Mouse (Mus musculus) neural tube, embryonic 15.5 days (tissue): ENCODE measurements at regions not wholly inside any gene's neighbourhood (a gene's known extent, or its start where the extent isn't known, plus 50 kb on each side); places are given as distances from the start of the nearest gene placed in this dataset.

Experiments
- ATAC-seq: fragments of 200-750 bp; cut with Nextera tagmentation; 2 replicates; pipeline ENCODE4 v1.8.0; 2017; ENCODE audit warnings: mild to moderate bottlenecking, moderate TSS enrichment, moderate library complexity; ENCODE audit not compliant: low FRiP score
- H3K27ac ChIP-seq: fragments of 300-500 bp; sonication (generic); replicated peaks from 2 replicates; pipeline ENCODE4 v1.5.1; 2015; ENCODE audit warnings: mild to moderate bottlenecking, inconsistent platforms
- H3K27me3 ChIP-seq: fragments of 300-500 bp; sonication (generic); replicated peaks from 2 replicates; pipeline ENCODE4 v1.6.1; 2015; ENCODE audit warnings: inconsistent platforms
- H3K36me3 ChIP-seq: fragments of 300-500 bp; sonication (generic); 2 replicates; pipeline ENCODE4 v1.6.1; 2015; ENCODE audit warnings: inconsistent platforms
- H3K4me1 ChIP-seq: fragments of 300-500 bp; sonication (generic); 2 replicates; pipeline ENCODE4 v1.6.1; 2015; ENCODE audit warnings: inconsistent platforms
- H3K4me2 ChIP-seq: fragments of 300-500 bp; sonication (generic); 2 replicates; pipeline ENCODE4 v1.6.1; 2015; ENCODE audit warnings: inconsistent platforms, mild to moderate bottlenecking, moderate library complexity
- H3K4me3 ChIP-seq: fragments of 300-500 bp; sonication (generic); replicated peaks from 2 replicates; pipeline ENCODE4 v1.5.1; 2015; ENCODE audit warnings: mild to moderate bottlenecking, inconsistent platforms
- H3K9ac ChIP-seq: fragments of 300-500 bp; sonication (generic); replicated peaks from 2 replicates; pipeline ENCODE4 v1.6.1; 2015; ENCODE audit warnings: mild to moderate bottlenecking, inconsistent platforms
- H3K9me3 ChIP-seq: fragments of 300-500 bp; sonication (generic); replicated peaks from 2 replicates; pipeline ENCODE4 v1.6.1; 2016; ENCODE audit warnings: inconsistent platforms
- WGBS: fragments of 180-500 bp; shearing (Covaris S2); methylation state at CpG from one replicate; pipeline ENCODE4 v1.1.7; 2015; ENCODE audit warnings: mixed read lengths; 5-methylcytosine and 5-hydroxymethylcytosine counted together

DNA sequence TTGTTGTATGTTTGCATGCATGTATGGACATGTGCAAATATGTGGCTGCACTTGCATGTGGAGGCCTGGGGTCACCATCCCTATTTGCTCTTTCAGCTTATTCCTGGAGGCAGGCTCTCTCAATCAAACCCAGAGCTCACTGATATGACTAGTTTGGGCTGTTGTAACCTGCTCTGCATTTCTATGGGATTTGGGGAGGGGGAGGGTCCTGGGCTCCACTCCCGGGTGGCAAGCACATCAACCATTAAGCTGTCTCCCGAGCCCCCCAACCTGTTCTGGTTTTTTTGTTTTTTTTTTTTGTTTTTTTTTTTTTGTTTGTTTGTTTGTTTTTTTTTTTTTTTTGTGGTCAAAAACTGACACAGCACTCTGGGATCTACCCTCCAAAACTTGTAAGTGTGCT lies 386.5 kb downstream of the Med13l start:
- no peak overlapping the region for H3K4me2 ChIP-seq
- no peak overlapping the region for H3K9ac ChIP-seq
- H3K36me3 ChIP-seq: no peaks in the 10 kb centered on the region
- 28% methylated on average over 2 of the region's 2 CpGs for WGBS
- no peak for ATAC-seq
- H3K4me3 ChIP-seq: no peak overlapping the region
- no peak overlapping the region for H3K27ac ChIP-seq
- H3K9me3 ChIP-seq: no peaks in the 10 kb centered on the region
- peaks cover 5% of the 10 kb centered on the region; the same call in 1 of the 2 replicates for H3K27me3 ChIP-seq
- H3K4me1 ChIP-seq: peaks cover 20% of the 10 kb centered on the region

DNA sequence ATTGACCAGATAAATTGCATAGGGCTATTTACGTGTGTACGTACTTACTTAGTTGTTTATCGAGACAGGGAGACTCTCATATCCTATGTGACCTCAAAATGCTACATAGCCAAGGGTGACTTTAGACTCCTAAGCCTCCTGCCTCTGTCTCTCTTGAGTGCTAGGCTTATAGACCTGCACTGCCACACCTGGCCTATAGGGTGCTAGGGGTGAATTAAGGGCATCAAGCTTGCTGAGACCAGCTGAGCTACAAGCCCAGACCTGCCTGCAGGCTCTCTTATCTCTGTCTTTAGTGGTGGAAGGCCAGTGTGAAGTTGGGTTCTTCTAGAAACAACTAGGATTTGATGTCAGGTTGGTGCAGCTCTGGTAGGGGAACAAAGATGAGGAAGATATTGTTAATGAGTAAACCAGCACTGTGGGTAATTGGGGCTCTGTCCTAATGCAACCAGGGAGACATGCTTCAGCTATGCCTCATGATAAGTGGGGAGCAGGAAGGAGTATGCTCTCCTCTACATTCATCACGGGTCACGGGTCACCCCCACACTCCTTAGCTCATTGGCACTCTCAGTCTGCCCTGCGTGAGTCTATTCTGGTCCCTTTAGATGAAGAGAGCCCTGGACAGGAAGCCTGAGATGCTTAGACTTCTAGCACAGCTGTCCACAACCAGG lies 387.8 kb downstream of the Med13l start:
- H3K4me2 ChIP-seq: no peak overlapping the region
- WGBS: 93% methylated on average over 6 of the region's 6 CpGs
- H3K36me3 ChIP-seq: no peaks in the 10 kb centered on the region
- no peaks in the 10 kb centered on the region for H3K9me3 ChIP-seq
- H3K4me1 ChIP-seq: peaks cover 20% of the 10 kb centered on the region
- no peak overlapping the region for H3K27ac ChIP-seq
- H3K4me3 ChIP-seq: no peak overlapping the region
- no peak overlapping the region for H3K9ac ChIP-seq
- no peak for ATAC-seq
- no peaks in the 10 kb centered on the region for H3K27me3 ChIP-seq

DNA sequence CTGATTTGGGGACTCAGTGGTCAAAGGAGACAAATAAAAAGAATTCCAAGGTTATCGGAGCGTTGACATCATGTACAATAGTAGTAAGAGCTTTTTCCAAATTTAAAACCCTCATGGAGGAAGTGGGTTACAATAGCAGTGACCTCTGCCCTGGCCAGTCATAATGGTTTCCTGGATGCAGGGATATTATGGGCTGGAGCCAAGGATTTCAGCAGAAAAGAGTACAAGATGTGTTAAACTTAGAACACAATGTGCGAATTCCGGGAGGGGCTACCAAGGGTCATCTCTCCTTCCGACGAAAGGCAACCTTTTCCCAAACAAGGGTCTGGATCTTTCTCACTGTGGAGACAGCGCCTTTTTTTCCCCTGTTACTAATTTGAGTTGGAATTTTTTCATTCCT lies 390.6 kb downstream of the Med13l start:
- Histone ChIP-seq H3K9ac (no peak overlapping the region), H3K27ac (no peak overlapping the region), H3K4me3 (no peak overlapping the region), H3K36me3 (no peaks in the 10 kb centered on the region), H3K4me2 (no peak overlapping the region), H3K9me3 (no peaks in the 10 kb centered on the region), H3K27me3 (no peaks in the 10 kb centered on the region), H3K4me1 (peaks cover 8% of the 10 kb centered on the region)
- no peak for ATAC-seq
- 71% methylated on average over 7 of the region's 7 CpGs for WGBS

DNA sequence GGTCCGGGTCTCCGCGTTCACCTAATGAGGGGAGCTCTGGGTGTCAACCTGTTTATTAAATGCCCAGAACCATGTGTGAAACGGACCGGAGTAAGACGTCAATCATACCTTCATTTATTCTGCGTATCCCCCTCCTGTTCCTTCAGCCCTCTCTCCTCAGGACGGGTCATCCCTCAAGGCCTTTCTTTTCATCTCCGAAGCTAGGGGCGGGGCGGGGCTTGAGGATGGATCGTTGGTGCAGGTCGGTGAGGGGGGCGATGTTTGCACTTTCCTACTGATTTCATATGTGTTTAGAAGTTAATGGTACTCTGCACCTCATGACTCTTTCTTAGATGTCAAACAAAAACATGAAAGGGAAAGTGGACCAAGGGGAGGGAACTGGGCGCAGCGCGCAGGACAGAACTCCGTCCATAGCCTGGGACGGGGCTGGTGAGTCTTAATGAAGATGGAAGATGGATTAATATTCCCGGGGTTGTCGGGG lies 400.1 kb downstream of the Med13l start:
- no peaks in the 10 kb centered on the region for H3K4me1 ChIP-seq
- H3K9ac ChIP-seq: no peak overlapping the region
- no peak overlapping the region for H3K27ac ChIP-seq
- H3K9me3 ChIP-seq: 0 out of 2 replicates have a peak, but pooled peaks cover 6% of the 10 kb centered on the region
- H3K4me3 ChIP-seq: no peak overlapping the region
- WGBS: 78% methylated on average over 21 of the region's 21 CpGs
- no peaks in the 10 kb centered on the region for H3K36me3 ChIP-seq
- no peak for ATAC-seq
- H3K4me2 ChIP-seq: no peak overlapping the region
- H3K27me3 ChIP-seq: 0 out of 2 replicates have a peak, but pooled peaks cover 3% of the 10 kb centered on the region

DNA sequence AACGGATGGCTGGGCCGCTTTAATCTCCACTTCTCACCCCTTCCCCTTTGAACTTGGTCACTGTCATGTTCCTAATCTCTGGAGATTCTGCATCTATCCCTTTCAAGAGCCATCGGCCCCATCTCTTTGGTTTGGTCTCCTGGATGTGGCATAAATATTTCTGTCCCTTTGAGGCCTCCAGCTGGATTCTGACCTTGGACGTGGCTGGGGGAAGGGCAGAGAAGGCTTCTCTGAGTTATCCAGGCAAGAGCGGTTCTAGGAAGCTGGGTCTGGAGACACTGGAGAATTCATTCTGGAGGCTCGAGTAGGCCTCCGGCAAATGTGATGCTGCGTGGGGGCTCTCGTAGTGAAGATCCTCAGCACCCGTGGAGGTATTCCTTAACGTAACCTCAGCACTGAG lies 400.6 kb downstream of the Med13l start:
- H3K4me3 ChIP-seq: no peak overlapping the region
- ATAC-seq: no peak
- H3K9me3 ChIP-seq: 0 out of 2 replicates have a peak, but pooled peaks cover 6% of the 10 kb centered on the region
- no peak overlapping the region for H3K4me2 ChIP-seq
- no peaks in the 10 kb centered on the region for H3K4me1 ChIP-seq
- H3K27ac ChIP-seq: no peak overlapping the region
- H3K27me3 ChIP-seq: 0 out of 2 replicates have a peak, but pooled peaks cover 3% of the 10 kb centered on the region
- WGBS: 80% methylated on average over 11 of the region's 11 CpGs
- no peak overlapping the region for H3K9ac ChIP-seq
- H3K36me3 ChIP-seq: no peaks in the 10 kb centered on the region

DNA sequence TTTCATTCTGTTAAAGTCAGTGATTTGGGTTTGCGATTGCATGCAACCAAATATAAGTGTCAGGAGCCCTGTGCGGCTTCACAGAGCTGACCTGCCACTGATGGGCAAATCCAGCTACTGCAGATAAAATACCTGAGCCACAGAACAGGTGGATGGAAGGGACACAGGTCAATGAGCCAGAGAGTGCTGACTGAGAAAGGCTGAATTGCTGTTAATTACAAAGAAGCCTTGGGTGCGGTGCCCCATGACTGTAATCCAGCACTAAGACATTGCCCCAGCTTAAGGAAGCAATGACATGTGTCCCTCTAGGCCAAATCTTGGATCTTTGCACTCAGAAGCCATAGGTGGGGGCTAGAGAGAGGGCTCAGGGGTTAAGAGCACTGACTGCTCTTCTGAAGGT lies 401.7 kb downstream of the Med13l start:
- H3K9ac ChIP-seq: no peak overlapping the region
- 93% methylated on average over 3 of the region's 3 CpGs for WGBS
- H3K4me2 ChIP-seq: no peak overlapping the region
- no peak overlapping the region for H3K4me3 ChIP-seq
- ATAC-seq: no peak
- H3K9me3 ChIP-seq: 0 out of 2 replicates have a peak, but pooled peaks cover 6% of the 10 kb centered on the region
- no peaks in the 10 kb centered on the region for H3K36me3 ChIP-seq
- no peak overlapping the region for H3K27ac ChIP-seq
- H3K27me3 ChIP-seq: 0 out of 2 replicates have a peak, but pooled peaks cover under 1% of the 10 kb centered on the region
- H3K4me1 ChIP-seq: no peaks in the 10 kb centered on the region

DNA sequence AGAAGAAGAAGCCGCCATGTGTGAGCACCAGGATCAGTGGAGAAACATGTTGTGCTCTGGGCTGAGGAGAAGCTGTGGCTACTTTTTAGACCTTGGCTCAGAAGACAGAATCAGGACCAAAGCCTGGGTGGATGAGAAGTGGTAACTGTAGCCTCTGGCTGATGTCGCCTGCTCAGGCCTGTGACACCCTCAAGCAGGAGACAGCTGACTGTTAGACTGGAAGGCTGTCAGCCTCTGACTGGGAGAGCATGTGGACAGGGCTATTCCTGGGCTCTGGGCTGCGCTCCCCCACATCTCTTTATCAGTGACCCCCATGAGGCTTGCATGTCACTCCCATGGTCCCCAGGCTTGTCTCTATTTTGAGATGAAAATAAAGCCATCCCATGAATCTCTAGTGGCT lies 402.5 kb downstream of the Med13l start:
- WGBS: 90% methylated on average over 3 of the region's 3 CpGs
- Histone ChIP-seq H3K9me3 (0 out of 2 replicates have a peak, but pooled peaks cover 6% of the 10 kb centered on the region), H3K4me3 (no peak overlapping the region), H3K27me3 (no peaks in the 10 kb centered on the region), H3K36me3 (no peaks in the 10 kb centered on the region), H3K4me1 (no peaks in the 10 kb centered on the region), H3K27ac (no peak overlapping the region), H3K9ac (no peak overlapping the region), H3K4me2 (no peak overlapping the region)
- no peak for ATAC-seq

DNA sequence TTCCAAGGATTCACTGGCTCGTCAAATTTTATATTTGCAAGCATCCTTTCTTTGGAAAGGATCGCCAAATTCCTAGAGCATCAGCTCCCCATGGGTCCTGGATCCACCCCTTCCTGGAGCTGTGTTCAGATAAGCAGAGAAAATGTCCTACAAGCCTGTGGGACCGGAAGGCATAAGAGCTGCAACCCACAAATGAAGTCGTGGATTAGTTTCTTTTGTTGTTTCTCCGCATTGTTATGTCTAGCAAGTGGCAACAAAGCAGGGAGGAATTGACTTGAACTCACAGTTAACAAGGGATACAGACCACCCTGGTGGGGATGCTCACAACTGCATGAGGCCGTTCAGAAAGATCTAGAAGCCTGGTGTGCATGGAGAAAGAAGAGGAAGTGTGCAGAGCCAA lies 406.4 kb downstream of the Med13l start:
- no peak for ATAC-seq
- Histone ChIP-seq H3K4me3 (no peak overlapping the region), H3K27me3 (no peaks in the 10 kb centered on the region), H3K36me3 (no peaks in the 10 kb centered on the region), H3K27ac (no peak overlapping the region), H3K9ac (no peak overlapping the region), H3K4me1 (no peaks in the 10 kb centered on the region), H3K4me2 (no peak overlapping the region), H3K9me3 (no peaks in the 10 kb centered on the region)
- WGBS: 63% methylated on average over 6 of the region's 6 CpGs

DNA sequence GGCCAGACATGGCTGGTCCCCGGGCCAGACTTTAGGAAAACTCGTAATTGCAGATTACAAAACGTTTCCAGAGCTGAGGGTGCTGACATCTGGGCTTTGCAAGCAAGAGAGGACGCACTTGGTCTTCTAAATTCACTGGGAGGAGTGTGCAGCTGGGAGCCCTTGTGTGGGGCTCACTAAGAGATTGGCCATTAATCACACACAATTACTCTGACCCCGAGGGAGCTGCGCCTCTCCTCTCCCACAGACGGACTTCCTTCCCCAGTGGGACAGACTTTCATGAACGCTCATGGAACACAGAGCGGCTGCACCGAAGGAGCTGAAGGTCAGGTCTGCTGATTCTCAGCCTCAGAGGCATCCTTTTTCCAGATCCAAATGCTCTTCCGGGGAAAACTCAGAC lies 407.2 kb downstream of the Med13l start:
- Histone ChIP-seq H3K4me1 (no peaks in the 10 kb centered on the region), H3K27me3 (no peaks in the 10 kb centered on the region), H3K36me3 (no peaks in the 10 kb centered on the region), H3K9ac (no peak overlapping the region), H3K27ac (no peak overlapping the region), H3K9me3 (no peaks in the 10 kb centered on the region), H3K4me3 (no peak overlapping the region), H3K4me2 (no peak overlapping the region)
- 42% methylated on average over 11 of the region's 11 CpGs for WGBS
- ATAC-seq: no peak

DNA sequence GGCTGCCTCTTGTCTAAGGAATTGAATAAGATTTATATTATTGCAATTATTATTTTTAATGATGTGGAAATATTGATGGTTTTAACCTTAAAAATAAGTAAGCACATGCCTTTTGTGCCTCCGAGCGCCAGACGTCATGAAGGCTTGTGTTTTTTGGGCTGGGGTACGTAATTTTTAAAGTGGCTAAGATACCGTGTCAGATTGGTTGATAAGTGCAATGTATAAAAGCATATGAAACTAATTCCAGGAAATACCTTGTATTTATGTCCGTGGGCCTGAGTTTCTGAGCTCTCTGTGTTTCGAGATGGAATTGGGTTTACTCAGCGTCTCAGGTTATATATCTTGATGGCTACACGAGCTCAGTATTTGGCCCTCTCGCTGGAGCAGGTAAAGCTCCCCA lies 414.7 kb downstream of the Med13l start:
- 67% methylated on average over 10 of the region's 10 CpGs for WGBS
- Histone ChIP-seq H3K9me3 (no peaks in the 10 kb centered on the region), H3K27ac (no peak overlapping the region), H3K4me2 (no peak overlapping the region), H3K36me3 (no peaks in the 10 kb centered on the region), H3K4me3 (no peak overlapping the region), H3K9ac (no peak overlapping the region), H3K4me1 (no peaks in the 10 kb centered on the region), H3K27me3 (no peaks in the 10 kb centered on the region)
- no peak for ATAC-seq

DNA sequence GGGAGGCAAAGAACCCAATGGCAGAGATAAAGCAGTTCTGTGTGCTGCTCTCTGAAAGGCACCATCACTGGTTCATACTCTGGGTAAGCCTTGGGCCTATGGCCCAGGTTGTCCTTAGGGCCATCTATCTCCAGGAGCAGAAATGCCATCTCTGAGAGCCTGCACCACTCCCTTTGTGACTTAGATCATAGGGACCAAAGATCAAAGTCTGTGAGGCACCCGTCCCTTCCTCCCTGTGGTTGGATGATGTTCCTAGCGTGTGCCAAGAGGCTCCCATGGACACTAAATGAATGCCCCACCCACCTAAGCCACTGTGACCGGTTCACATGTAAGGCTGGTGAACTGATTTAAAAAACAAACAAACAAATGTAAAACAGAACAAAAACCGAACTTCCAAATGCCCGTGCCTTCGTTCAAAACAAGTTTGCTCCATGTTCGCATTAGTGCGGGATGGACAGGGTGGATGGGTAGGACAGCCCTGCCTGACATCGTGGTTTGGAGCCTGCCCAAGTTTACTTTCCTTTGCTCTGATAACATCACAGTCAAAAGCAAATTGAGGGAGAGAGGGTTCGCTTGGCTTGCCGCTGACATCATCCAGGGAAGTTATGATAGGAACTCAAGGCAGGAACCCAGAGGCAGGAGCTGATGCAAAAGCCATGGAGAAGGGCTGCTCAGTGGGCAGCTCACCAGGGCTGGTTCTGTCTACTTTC lies 418.6 kb downstream of the Med13l start:
- H3K27me3 ChIP-seq: no peaks in the 10 kb centered on the region
- H3K4me3 ChIP-seq: no peak overlapping the region
- H3K27ac ChIP-seq: no peak overlapping the region
- no peak overlapping the region for H3K9ac ChIP-seq
- H3K4me1 ChIP-seq: no peaks in the 10 kb centered on the region
- H3K36me3 ChIP-seq: no peaks in the 10 kb centered on the region
- 87% methylated on average over 11 of the region's 11 CpGs for WGBS
- no peak for ATAC-seq
- H3K9me3 ChIP-seq: no peaks in the 10 kb centered on the region
- no peak overlapping the region for H3K4me2 ChIP-seq

DNA sequence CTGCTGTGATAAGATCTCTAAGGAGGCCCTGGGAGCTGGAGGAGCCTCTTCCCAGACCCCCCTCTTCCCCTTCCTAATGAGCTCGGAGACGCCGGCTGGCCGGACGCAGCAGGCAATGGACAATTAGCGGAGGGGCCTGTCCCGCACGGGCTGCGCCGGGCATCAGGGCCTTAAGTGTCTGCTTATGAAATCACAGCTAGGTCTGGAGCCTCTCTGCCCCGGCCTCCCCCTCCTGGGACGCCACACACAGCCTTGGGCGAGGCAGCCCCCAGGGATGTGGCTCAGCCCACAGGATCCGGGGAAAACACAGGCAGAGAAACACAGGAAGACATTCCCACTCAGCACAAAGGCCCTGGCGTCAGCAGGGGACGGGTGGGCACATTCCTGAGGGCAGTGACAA lies 420.6 kb downstream of the Med13l start:
- Histone ChIP-seq H3K4me3 (no peak overlapping the region), H3K9me3 (no peaks in the 10 kb centered on the region), H3K27me3 (no peaks in the 10 kb centered on the region), H3K4me2 (no peak overlapping the region), H3K4me1 (no peaks in the 10 kb centered on the region), H3K9ac (no peak overlapping the region), H3K36me3 (no peaks in the 10 kb centered on the region), H3K27ac (no peak overlapping the region)
- no peak for ATAC-seq
- 37% methylated on average over 16 of the region's 16 CpGs for WGBS
